Mouse (Mus musculus): Measurements from ENCODE around the gene Gba. TPM values are rescaled to one million over a fixed set of nuclear protein-coding genes. Genes with fewer than 3 reads are reported as not detected.

The Gba gene
- polyA plus RNA-seq, 1 experiment from 2014 or later = 35.5 TPM

DNA sequence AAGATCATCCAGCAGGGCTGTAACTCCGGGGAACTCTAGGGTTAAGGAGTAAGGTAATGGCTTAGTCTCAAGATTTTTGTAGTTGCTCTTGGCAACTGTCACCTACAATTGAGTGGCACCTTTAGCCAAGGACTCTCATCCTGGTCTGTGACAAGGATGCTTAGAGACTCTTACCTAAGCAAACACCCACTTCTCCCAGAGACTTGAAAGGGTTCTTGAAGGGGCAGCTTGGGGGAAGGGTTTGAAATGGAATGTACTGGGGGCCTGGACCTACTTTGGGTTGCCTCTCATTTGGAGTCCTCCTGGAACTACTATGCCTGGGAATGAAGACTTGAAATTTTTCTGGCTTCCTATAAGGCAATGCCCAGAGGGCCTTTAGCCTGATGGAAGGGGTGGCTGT lies 15.5 kb downstream of the Gba start:
- Histone ChIP-seq H3K9ac (no peak overlapping the region), H3K27me3 (ENCODE audit: insufficient read depth, low read length) (no peaks in the 10 kb centered on the region), H3K9me3 (ENCODE audit: low read depth, low read length) (no peaks in the 10 kb centered on the region), H3K36me3 (ENCODE audit: insufficient read depth) (peaks cover 4% of the 10 kb centered on the region; the same call in 1 of the 2 replicates), H3K4me2 (peak overlapping the region; percentile 36), H3K4me3 (ENCODE audit: low read depth, low read length) (no peak overlapping the region), H3K27ac (ENCODE audit: low read depth) (peak overlapping the region; percentile 79; the same call in 1 of the 2 replicates), H3K4me1 (ENCODE audit: insufficient read depth) (peaks cover 16% of the 10 kb centered on the region)
- no peak for TF ChIP-seq CTCF (IDR thresholded peaks at IDR 0.05; ENCODE audit: low read depth)
- ATAC-seq (ENCODE audit: insufficient read depth) (no peak), DNase-seq (peak; percentile 67)
- 66% methylated on average over 1 of the region's 1 CpGs for WGBS

DNA sequence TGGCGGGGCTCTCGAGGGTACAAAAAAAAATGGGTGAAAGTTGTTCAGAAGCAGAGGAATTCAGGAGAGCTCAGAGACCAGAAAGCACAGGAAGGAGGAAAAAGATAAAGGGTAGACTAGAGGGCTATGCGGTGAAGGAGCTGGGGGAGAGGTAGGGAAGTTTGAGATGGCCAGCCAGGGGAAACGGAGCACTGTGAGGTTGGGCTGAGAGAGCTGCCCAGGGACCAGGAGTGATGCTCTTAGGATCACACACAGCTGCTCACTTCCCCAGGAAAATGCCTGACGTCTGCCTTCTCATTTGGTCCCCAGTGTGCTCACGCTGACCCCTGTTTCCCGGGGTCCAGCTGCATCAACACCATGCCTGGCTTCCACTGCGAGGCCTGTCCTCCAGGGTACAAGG lies 16.8 kb downstream of the Gba start:
- peak; percentile 28; the same call in 1 of the 2 replicates for ATAC-seq (ENCODE audit: insufficient read depth)
- peak overlapping the region; percentile 79 for H3K27ac ChIP-seq (ENCODE audit: low read depth)

DNA sequence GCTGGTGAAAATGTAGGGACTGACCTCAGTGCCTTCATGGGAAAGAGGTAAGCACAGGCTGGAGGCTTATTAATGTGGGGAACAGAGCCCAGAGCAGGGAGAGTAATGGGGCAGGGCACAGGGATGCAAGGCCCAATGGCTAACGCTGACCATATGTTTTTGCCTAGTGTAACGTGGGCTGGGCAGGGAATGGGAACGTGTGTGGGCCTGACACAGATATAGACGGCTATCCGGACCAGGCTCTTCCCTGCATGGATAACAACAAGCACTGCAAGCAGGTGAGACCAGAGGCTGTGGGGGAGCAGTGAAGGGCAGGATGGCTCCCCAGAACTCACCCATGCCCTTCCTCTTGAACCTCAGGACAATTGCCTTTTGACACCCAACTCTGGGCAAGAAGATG lies 18.4 kb downstream of the Gba start:
- Histone ChIP-seq H3K27me3 (ENCODE audit: insufficient read depth, low read length) (no peaks in the 10 kb centered on the region), H3K4me2 (no peak overlapping the region), H3K4me1 (ENCODE audit: insufficient read depth) (peaks cover 12% of the 10 kb centered on the region), H3K36me3 (ENCODE audit: insufficient read depth) (peaks cover 10% of the 10 kb centered on the region; the same call in 1 of the 2 replicates), H3K27ac (ENCODE audit: low read depth) (no peak overlapping the region), H3K4me3 (ENCODE audit: low read depth, low read length) (no peak overlapping the region), H3K9me3 (ENCODE audit: low read depth, low read length) (no peaks in the 10 kb centered on the region), H3K9ac (no peak overlapping the region)
- WGBS = 70% methylated on average over 5 of the region's 5 CpGs
- no peak for TF ChIP-seq CTCF (IDR thresholded peaks at IDR 0.05; ENCODE audit: low read depth)
- DNase-seq = no peak
- ATAC-seq (ENCODE audit: insufficient read depth) = no peak

More for the DNA sequence above, 16.8 kb downstream of the Gba start:
- Histone ChIP-seq H3K36me3 (ENCODE audit: insufficient read depth) (peaks cover 10% of the 10 kb centered on the region; the same call in 1 of the 2 replicates), H3K9ac (no peak overlapping the region), H3K4me2 (peak overlapping the region; percentile 36), H3K27me3 (ENCODE audit: insufficient read depth, low read length) (no peaks in the 10 kb centered on the region), H3K9me3 (ENCODE audit: low read depth, low read length) (no peaks in the 10 kb centered on the region), H3K4me1 (ENCODE audit: insufficient read depth) (peaks cover 16% of the 10 kb centered on the region), H3K4me3 (ENCODE audit: low read depth, low read length) (no peak overlapping the region)
- 12% methylated on average over 8 of the region's 8 CpGs for WGBS
- DNase-seq = peak; percentile 45
- no peak for TF ChIP-seq CTCF (IDR thresholded peaks at IDR 0.05; ENCODE audit: low read depth)

DNA sequence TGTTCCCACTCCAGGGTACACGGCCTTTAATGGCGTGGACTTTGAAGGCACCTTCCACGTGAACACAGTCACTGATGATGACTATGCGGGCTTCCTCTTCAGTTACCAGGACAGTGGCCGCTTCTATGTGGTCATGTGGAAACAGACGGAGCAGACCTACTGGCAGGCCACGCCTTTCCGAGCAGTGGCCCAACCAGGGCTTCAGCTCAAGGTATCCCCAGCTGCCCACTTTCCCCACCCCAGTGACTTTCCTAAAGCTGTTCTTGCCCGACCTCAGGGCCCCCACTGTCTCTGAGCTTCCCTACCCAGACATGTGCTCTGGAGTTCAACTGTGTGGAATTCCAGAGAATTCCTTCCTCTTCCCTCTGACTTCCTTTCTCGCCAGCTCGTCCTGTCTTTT lies 22.1 kb downstream of the Gba start:
- H3K27ac ChIP-seq (ENCODE audit: low read depth) = no peak overlapping the region
- peaks cover 10% of the 10 kb centered on the region; the same call in 1 of the 2 replicates for H3K36me3 ChIP-seq (ENCODE audit: insufficient read depth)
- H3K4me1 ChIP-seq (ENCODE audit: insufficient read depth) = peaks cover 12% of the 10 kb centered on the region; the same call in 1 of the 2 replicates
- TF ChIP-seq CTCF (IDR thresholded peaks at IDR 0.05; ENCODE audit: low read depth) = no peak
- no peak for ATAC-seq (ENCODE audit: insufficient read depth)
- H3K4me2 ChIP-seq = peak overlapping the region; percentile 86
- no peaks in the 10 kb centered on the region for H3K9me3 ChIP-seq (ENCODE audit: low read depth, low read length)
- H3K27me3 ChIP-seq (ENCODE audit: insufficient read depth, low read length) = no peaks in the 10 kb centered on the region
- no peak for DNase-seq
- 72% methylated on average over 11 of the region's 11 CpGs for WGBS
- no peak overlapping the region for H3K9ac ChIP-seq
- H3K4me3 ChIP-seq (ENCODE audit: low read depth, low read length) = no peak overlapping the region

DNA sequence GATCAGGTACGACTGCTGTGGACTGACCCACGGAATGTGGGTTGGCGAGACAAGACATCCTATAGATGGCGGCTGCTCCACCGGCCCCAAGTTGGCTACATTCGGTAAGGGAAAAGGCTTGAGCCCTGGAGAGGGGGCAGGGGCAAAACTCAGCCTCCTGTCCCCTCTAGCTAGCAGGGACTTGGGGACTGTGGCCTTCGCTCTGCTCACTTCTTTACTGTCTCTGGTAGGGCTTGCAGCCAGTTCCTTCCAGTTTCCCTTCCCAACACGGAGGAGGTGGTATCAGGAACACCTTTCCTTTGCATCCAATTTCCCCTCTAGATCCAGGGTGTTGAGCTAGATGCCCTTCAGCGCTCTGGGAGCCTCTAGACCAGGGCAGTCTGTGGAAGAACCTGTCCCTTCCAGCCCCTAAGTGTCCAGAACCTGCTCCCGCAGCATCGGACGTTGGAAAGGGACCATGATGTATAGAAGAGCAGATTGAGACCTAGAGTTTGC lies 22.6 kb downstream of the Gba start:
- Histone ChIP-seq H3K9me3 (ENCODE audit: low read depth, low read length) (no peaks in the 10 kb centered on the region), H3K27me3 (ENCODE audit: insufficient read depth, low read length) (no peaks in the 10 kb centered on the region), H3K4me2 (peak overlapping the region; percentile 86), H3K9ac (no peak overlapping the region), H3K4me1 (ENCODE audit: insufficient read depth) (peaks cover 12% of the 10 kb centered on the region; the same call in 1 of the 2 replicates), H3K27ac (ENCODE audit: low read depth) (peak overlapping the region; percentile 15; the same call in 1 of the 2 replicates), H3K36me3 (ENCODE audit: insufficient read depth) (peaks cover 10% of the 10 kb centered on the region; the same call in 1 of the 2 replicates), H3K4me3 (ENCODE audit: low read depth, low read length) (peak overlapping the region; percentile 45)
- ATAC-seq (ENCODE audit: insufficient read depth) = no peak
- no peak for TF ChIP-seq CTCF (IDR thresholded peaks at IDR 0.05; ENCODE audit: low read depth)
- no peak for DNase-seq
- WGBS = 54% methylated on average over 12 of the region's 12 CpGs

DNA sequence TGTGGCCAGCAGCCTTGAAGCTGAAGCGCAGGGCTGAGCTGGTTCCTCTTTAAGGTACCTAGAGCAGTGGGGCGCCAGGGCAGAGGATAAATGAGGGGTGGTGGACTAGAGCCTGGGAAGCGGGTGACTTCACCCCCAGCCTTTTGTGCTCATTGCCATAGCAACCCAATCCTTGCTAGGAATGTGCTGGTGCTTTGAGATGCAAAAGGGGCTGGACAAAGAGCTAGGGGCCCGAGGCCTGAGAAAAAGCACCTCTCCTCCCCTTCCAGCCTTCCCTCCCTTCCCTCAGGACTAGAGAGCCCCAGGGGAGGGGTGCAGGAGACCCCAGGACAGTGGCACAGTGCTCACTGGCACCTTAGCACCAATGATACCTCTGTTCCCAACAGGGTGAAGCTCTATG lies 23.2 kb downstream of the Gba start:
- peaks cover 12% of the 10 kb centered on the region; the same call in 1 of the 2 replicates for H3K4me1 ChIP-seq (ENCODE audit: insufficient read depth)
- no peak for ATAC-seq (ENCODE audit: insufficient read depth)
- H3K4me2 ChIP-seq = peak overlapping the region; percentile 86
- TF ChIP-seq CTCF (IDR thresholded peaks at IDR 0.05; ENCODE audit: low read depth) = no peak
- peaks cover 10% of the 10 kb centered on the region; the same call in 1 of the 2 replicates for H3K36me3 ChIP-seq (ENCODE audit: insufficient read depth)
- peak overlapping the region; percentile 48; the same call in 1 of the 2 replicates for H3K9ac ChIP-seq
- H3K4me3 ChIP-seq (ENCODE audit: low read depth, low read length) = peak overlapping the region; percentile 45
- no peaks in the 10 kb centered on the region for H3K9me3 ChIP-seq (ENCODE audit: low read depth, low read length)
- peak; percentile 60 for DNase-seq
- WGBS = 48% methylated on average over 4 of the region's 4 CpGs
- peak overlapping the region; percentile 15; the same call in 1 of the 2 replicates for H3K27ac ChIP-seq (ENCODE audit: low read depth)
- no peaks in the 10 kb centered on the region for H3K27me3 ChIP-seq (ENCODE audit: insufficient read depth, low read length)

DNA sequence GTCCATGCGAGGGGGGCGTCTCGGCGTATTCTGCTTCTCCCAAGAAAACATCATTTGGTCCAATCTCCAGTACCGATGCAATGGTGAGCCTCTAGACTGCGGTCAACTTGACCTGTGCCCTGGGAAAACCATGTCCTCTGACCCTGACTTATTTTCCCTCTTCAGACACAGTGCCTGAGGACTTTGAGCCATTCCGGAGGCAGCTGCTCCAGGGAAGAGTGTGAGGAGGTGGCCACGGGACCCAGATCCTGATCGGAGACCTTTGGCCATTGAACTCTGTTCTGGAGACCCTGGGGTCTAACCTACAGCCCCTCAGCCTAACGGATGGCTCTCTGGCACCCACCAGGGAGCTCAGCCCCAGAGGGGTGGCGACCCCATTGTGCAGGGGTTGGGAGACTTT lies 23.6 kb downstream of the Gba start:
- whole genome bisulfite sequencing = 37% methylated on average over 11 of the region's 11 CpGs
- H3K4me1 ChIP-seq (ENCODE audit: insufficient read depth) = peaks cover 12% of the 10 kb centered on the region; the same call in 1 of the 2 replicates
- TF ChIP-seq CTCF (IDR thresholded peaks at IDR 0.05; ENCODE audit: low read depth) = no peak
- DNase-seq (no peak), ATAC-seq (ENCODE audit: insufficient read depth) (no peak)
- peak overlapping the region; percentile 48 for H3K9ac ChIP-seq
- H3K27ac ChIP-seq (ENCODE audit: low read depth) = no peak overlapping the region; the same call in 1 of the 2 replicates
- peak overlapping the region; percentile 45 for H3K4me3 ChIP-seq (ENCODE audit: low read depth, low read length)
- H3K36me3 ChIP-seq (ENCODE audit: insufficient read depth) = peaks cover 10% of the 10 kb centered on the region; the same call in 1 of the 2 replicates
- H3K9me3 ChIP-seq (ENCODE audit: low read depth, low read length) = no peaks in the 10 kb centered on the region
- peak overlapping the region; percentile 86 for H3K4me2 ChIP-seq
- H3K27me3 ChIP-seq (ENCODE audit: insufficient read depth, low read length) = no peaks in the 10 kb centered on the region

Measured in lung, embryonic 14.5 days (tissue).